Mouse (Mus musculus) adrenal gland, adult 18-20 months (tissue): ENCODE data around the gene Ubash3a. TPM values are rescaled to one million over a fixed set of nuclear protein-coding genes. Genes with fewer than 3 reads are reported as not detected.

Experiments used
- DNase-seq, 2 experiments: peaks; one replicate each; pipeline ENCODE4 v3.0.0; 2021 to 2022; ENCODE audit warnings: low spot score in 2 of 2
- long read RNA-seq, 2 experiments: library from polyadenylated mRNA; stranded (forward); transcript quantifications; one replicate each; pipeline ENCODE4 v2.0.0; 2021
- total RNA-seq, 2 experiments: library from RNA; stranded (reverse); gene quantifications; 1 replicate in 1 of 2; 2 replicates in 1 of 2; pipeline ENCODE4 v1.2.3; 2021

Ubash3a gene
- total RNA-seq, result under 1 TPM in 1 of 2 experiments, not detected in 1; 0.32 TPM
- long read RNA-seq, experiment 1, partial matches to known transcripts, result 0 of 1 reads
- long read RNA-seq, experiment 1, other reads (novel, unspliced or antisense), result 1 of 1 reads
- long read RNA-seq, experiment 2, result 0 reads

GRCm38 (mm10) chr17:31207771-31208334, at the start of gene Ubash3a:
TSS of gene Ubash3a (plus strand) at chr17:31207873.
- DNase-seq, result no peak

GRCm38 (mm10) chr17:31157921-31158320, 49.8 kb upstream of the Ubash3a start:
- DNase-seq, result no peak

GRCm38 (mm10) chr17:31160291-31160690, 47.4 kb upstream of the Ubash3a start:
- no peak for DNase-seq

- DNase-seq, result no peak
Observed at GRCm38 (mm10) chr17:31162607-31163006, 45.1 kb upstream of the Ubash3a start.

- DNase-seq, result no peak
Observed at GRCm38 (mm10) chr17:31163821-31164220, 43.9 kb upstream of the Ubash3a start.

- DNase-seq, result no peak
Observed at GRCm38 (mm10) chr17:31165127-31165526, 42.5 kb upstream of the Ubash3a start, which contains the start of gene Tff1. TSS of gene Tff1 (minus strand) at chr17:31165277.

GRCm38 (mm10) chr17:31169796-31170195, 37.9 kb upstream of the Ubash3a start:
- no peak for DNase-seq

- DNase-seq, result no peak
Observed at GRCm38 (mm10) chr17:31176321-31176720, 31.4 kb upstream of the Ubash3a start.

- no peak for DNase-seq
Observed at GRCm38 (mm10) chr17:31181490-31181889, 26.2 kb upstream of the Ubash3a start.

GRCm38 (mm10) chr17:31183180-31183974, 24.3 kb upstream of the Ubash3a start:
- DNase-seq, result no peak

- DNase-seq, result no peak
Observed at GRCm38 (mm10) chr17:31184269-31184990, 23.2 kb upstream of the Ubash3a start.

GRCm38 (mm10) chr17:31187370-31187769, 20.3 kb upstream of the Ubash3a start:
- peak; percentile 54 to 59 for DNase-seq

GRCm38 (mm10) chr17:31191825-31192224, 15.8 kb upstream of the Ubash3a start:
- no peak for DNase-seq

- DNase-seq, result no peak
Observed at GRCm38 (mm10) chr17:31192663-31193062, 15.0 kb upstream of the Ubash3a start.

- no peak for DNase-seq
Observed at GRCm38 (mm10) chr17:31193360-31193759, 14.3 kb upstream of the Ubash3a start.

- DNase-seq, result no peak
Observed at GRCm38 (mm10) chr17:31195207-31195606, 12.5 kb upstream of the Ubash3a start.

GRCm38 (mm10) chr17:31196283-31196682, 11.4 kb upstream of the Ubash3a start:
- no peak for DNase-seq

GRCm38 (mm10) chr17:31198877-31199276, 8.8 kb upstream of the Ubash3a start, which contains the start of gene Tmprss3:
TSS of gene Tmprss3 (minus strand) at chr17:31198977.
- DNase-seq, result no peak

GRCm38 (mm10) chr17:31208654-31209053, 981 bp downstream of the Ubash3a start:
- DNase-seq, result no peak

GRCm38 (mm10) chr17:31209376-31209930, 1.8 kb downstream of the Ubash3a start:
- no peak for DNase-seq

GRCm38 (mm10) chr17:31210299-31210698, 2.6 kb downstream of the Ubash3a start:
- DNase-seq, result no peak
